Mouse (Mus musculus) neutrophil, adult 83 days (primary cell): ENCODE results near the gene Adgb. TPM values are rescaled to one million over a fixed set of nuclear protein-coding genes. Genes with fewer than 3 reads are reported as not detected.

Source experiments
- total RNA-seq, 2 experiments: library from RNA; stranded (reverse); gene quantifications; one replicate each; pipeline ENCODE4 v1.2.4; 2023

Adgb gene
- under 1 TPM; 0.51 to 0.59 TPM for total RNA-seq

GRCm38 (mm10) chr10:10471961-10472610, at the start of gene Adgb:
TSS of gene Adgb (minus strand) at chr10:10472326.

Other genes with a start within 250 kb of the Adgb start
- 10 to 100 TPM; 76.8 to 80.1 TPM for gene Rab32, start 85.9 kb upstream of the Adgb start, total RNA-seq
- gene Gm10944, start 209.0 kb upstream of the Adgb start, total RNA-seq, result not detected